Mouse (Mus musculus) limb, embryonic 13.5 days (tissue): ENCODE results near the gene Spata20. TPM values are rescaled to one million over a fixed set of nuclear protein-coding genes. Genes with fewer than 3 reads are reported as not detected.
A peak's percentile ranks its signal among the peaks of the same experiment; 100 is the strongest.

Experiments used
- ATAC-seq: fragments of 200-750 bp; cut with Nextera tagmentation; 2 replicates; pipeline ENCODE4 v1.8.0; 2017; ENCODE audit warnings: low read depth, moderate number of reproducible peaks, moderate TSS enrichment; ENCODE audit not compliant: low FRiP score
- H3K27ac ChIP-seq: fragments of 300-500 bp; sonication (generic); 2 replicates; pipeline ENCODE4 v1.5.1; 2015; ENCODE audit warnings: inconsistent platforms, mild to moderate bottlenecking, moderate library complexity
- H3K27me3 ChIP-seq: fragments of 300-500 bp; sonication (generic); 2 replicates; pipeline ENCODE4 v1.6.1; 2015; ENCODE audit warnings: mild to moderate bottlenecking, inconsistent platforms
- H3K36me3 ChIP-seq: fragments of 300-500 bp; sonication (generic); 2 replicates; pipeline ENCODE4 v1.6.1; 2015; ENCODE audit warnings: inconsistent platforms, mild to moderate bottlenecking, moderate library complexity
- H3K4me1 ChIP-seq: fragments of 300-500 bp; sonication (generic); 2 replicates; pipeline ENCODE4 v1.6.1; 2015; ENCODE audit warnings: inconsistent platforms
- H3K4me2 ChIP-seq: fragments of 300-500 bp; sonication (generic); replicated peaks from 2 replicates; pipeline ENCODE4 v1.6.1; 2015; ENCODE audit warnings: inconsistent platforms, mild to moderate bottlenecking, moderate library complexity
- H3K4me3 ChIP-seq: fragments of 300-500 bp; sonication (generic); 2 replicates; pipeline ENCODE4 v1.5.1; 2015; ENCODE audit warnings: moderate library complexity, mild to moderate bottlenecking, inconsistent platforms
- H3K9ac ChIP-seq: fragments of 300-500 bp; sonication (generic); 2 replicates; pipeline ENCODE4 v1.6.1; 2015; ENCODE audit warnings: mild to moderate bottlenecking, inconsistent platforms
- H3K9me3 ChIP-seq: fragments of 300-500 bp; sonication (generic); 2 replicates; pipeline ENCODE4 v1.6.1; 2016; ENCODE audit warnings: inconsistent platforms
- WGBS: fragments of 180-500 bp; shearing (Covaris S2); methylation state at CpG from one replicate; pipeline ENCODE4 v1.1.7; 2015; 5-methylcytosine and 5-hydroxymethylcytosine counted together
- polyA plus RNA-seq: library from polyadenylated mRNA; unstranded; fragments of >200 nt; fragmentation: Nextera tagmentation; extraction: Ambion mirVana; gene quantifications from 2 replicates; pipeline ENCODE4 v1.2.1, GENCODE M21; 2015

Spata20 gene
- polyA plus RNA-seq, 1 experiment from 2014 or later = 0.20 TPM

- Histone ChIP-seq H3K9ac (no peak overlapping the region), H3K4me3 (no peak overlapping the region), H3K36me3 (peaks cover 69% of the 10 kb centered on the region), H3K9me3 (no peaks in the 10 kb centered on the region), H3K27me3 (no peaks in the 10 kb centered on the region), H3K4me1 (peaks cover 45% of the 10 kb centered on the region), H3K4me2 (no peak overlapping the region), H3K27ac (no peak overlapping the region)
- WGBS = 63% methylated on average over 8 of the region's 8 CpGs
- no peak for ATAC-seq
These were observed 36.7 kb downstream of the Spata20 start for GRCm38 (mm10) chr11:94449239-94449638.

DNA sequence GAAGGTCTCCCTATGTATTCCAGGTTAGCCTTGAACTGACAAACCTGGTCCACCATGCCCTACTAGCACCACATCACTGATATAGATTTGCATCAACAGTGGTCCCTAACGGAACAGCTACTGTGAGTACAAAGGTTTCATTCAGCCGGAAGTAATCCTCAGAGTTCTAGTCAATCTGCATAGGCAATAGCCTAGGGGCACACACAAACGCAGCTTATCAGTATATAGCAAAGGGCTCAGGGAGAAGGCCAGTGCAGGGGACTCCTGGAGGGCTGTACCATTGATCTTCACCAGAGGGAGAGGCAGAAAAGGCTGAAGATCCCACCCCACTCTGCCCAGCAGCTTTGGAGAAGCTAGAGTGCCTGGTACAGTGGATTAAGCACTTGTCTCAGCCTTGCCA lies 39.0 kb downstream of the Spata20 start:
- no peaks in the 10 kb centered on the region for H3K9me3 ChIP-seq
- H3K4me3 ChIP-seq = no peak overlapping the region
- no peak overlapping the region for H3K27ac ChIP-seq
- no peaks in the 10 kb centered on the region for H3K27me3 ChIP-seq
- H3K9ac ChIP-seq = no peak overlapping the region
- peaks cover 67% of the 10 kb centered on the region for H3K4me1 ChIP-seq
- H3K36me3 ChIP-seq = peaks cover 67% of the 10 kb centered on the region
- 43% methylated on average over 3 of the region's 3 CpGs for WGBS
- no peak for ATAC-seq
- H3K4me2 ChIP-seq = no peak overlapping the region

DNA sequence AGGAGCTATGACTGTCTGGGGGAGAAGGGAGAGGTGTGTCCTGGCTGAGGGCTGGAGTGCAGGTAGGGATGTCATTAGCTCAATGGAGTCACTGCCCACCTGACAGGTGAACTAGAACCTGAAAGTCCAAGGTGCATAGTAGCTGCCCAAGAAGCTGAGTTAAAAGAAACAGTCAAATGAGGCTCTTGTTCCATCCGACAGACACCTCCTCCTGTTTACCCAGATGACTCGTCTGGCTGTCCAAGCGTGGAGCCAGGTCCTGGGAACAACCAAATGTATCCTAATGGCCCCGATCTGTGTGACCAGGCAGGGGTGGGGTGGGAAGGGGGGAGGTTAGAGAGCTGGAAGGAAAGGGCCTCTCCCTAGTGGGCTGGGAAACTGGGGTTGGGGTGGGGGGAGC lies 40.7 kb downstream of the Spata20 start:
- no peak overlapping the region for H3K27ac ChIP-seq
- H3K4me3 ChIP-seq = no peak overlapping the region
- 49% methylated on average over 4 of the region's 4 CpGs for WGBS
- no peak for ATAC-seq
- no peaks in the 10 kb centered on the region for H3K9me3 ChIP-seq
- H3K9ac ChIP-seq = no peak overlapping the region
- peaks cover 65% of the 10 kb centered on the region for H3K4me1 ChIP-seq
- no peak overlapping the region for H3K4me2 ChIP-seq
- H3K27me3 ChIP-seq = no peaks in the 10 kb centered on the region
- H3K36me3 ChIP-seq = peaks cover 68% of the 10 kb centered on the region

DNA sequence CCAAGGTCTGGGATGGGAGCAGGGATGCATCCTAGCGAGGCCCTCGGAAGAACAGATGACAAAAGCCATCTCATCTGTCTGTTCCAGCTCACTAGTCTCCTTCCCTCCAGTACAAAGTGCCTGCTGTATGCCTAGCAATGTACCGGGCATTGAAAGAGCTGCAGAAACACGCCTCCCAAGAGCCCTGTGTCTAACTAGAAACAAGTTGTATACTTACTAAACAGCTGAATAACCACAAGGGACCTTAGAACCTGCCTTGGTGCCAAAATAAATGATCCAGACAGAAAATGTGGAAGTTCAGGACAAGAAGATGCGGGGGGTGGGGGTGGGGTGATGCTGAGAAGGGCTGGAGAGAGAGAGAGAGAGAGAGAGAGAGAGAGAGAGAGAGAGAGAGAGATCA lies 41.1 kb downstream of the Spata20 start:
- Histone ChIP-seq H3K4me2 (peak overlapping the region; percentile 44; the same call in 1 of the 2 replicates), H3K27me3 (no peaks in the 10 kb centered on the region), H3K9ac (no peak overlapping the region), H3K27ac (peak overlapping the region; percentile 91; the same call in 1 of the 2 replicates), H3K4me3 (no peak overlapping the region), H3K36me3 (peaks cover 68% of the 10 kb centered on the region), H3K4me1 (peaks cover 63% of the 10 kb centered on the region), H3K9me3 (no peaks in the 10 kb centered on the region)
- WGBS = 58% methylated on average over 5 of the region's 5 CpGs
- ATAC-seq = no peak

DNA sequence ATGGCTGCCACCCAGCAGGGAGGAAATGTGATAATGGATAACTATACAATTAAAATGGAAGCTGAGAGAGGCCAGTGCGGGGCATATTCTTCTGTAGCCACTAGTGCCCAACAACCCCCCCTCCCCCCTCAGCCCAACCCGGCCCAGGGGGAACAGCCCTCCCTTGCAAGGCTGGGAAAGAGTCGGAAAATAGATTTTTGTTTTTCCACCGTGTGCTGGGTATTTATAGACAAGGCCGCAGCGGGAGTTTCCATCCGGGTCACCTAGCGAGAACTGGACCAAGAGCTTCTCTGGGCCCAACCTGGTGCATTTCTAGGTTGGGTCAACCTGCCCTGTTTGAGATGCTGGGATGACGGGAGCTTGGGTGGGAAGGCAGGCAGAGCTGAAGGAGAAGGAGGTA lies 44.2 kb downstream of the Spata20 start:
- H3K27ac ChIP-seq = peak overlapping the region; percentile 28; the same call in 1 of the 2 replicates
- WGBS = 54% methylated on average over 9 of the region's 9 CpGs

GRCm38 (mm10) chr11:94441122-94441521 lies 44.9 kb downstream of the Spata20 start:
- 41% methylated on average over 7 of the region's 7 CpGs for WGBS

More for the DNA sequence above, 44.2 kb downstream of the Spata20 start:
- Histone ChIP-seq H3K36me3 (peaks cover 69% of the 10 kb centered on the region), H3K4me2 (no peak overlapping the region), H3K4me1 (peaks cover 56% of the 10 kb centered on the region), H3K9me3 (no peaks in the 10 kb centered on the region), H3K4me3 (no peak overlapping the region), H3K9ac (no peak overlapping the region; the same call in 1 of the 2 replicates), H3K27me3 (no peaks in the 10 kb centered on the region)
- no peak for ATAC-seq

GRCm38 (mm10) chr11:94440421-94440820 lies 45.6 kb downstream of the Spata20 start:
- H3K36me3 ChIP-seq = peaks cover 80% of the 10 kb centered on the region
- H3K9ac ChIP-seq = no peak overlapping the region
- H3K9me3 ChIP-seq = no peaks in the 10 kb centered on the region
- no peak for ATAC-seq
- H3K4me2 ChIP-seq = no peak overlapping the region
- no peak overlapping the region for H3K4me3 ChIP-seq
- H3K4me1 ChIP-seq = peaks cover 47% of the 10 kb centered on the region
- no peak overlapping the region for H3K27ac ChIP-seq
- no peaks in the 10 kb centered on the region for H3K27me3 ChIP-seq
- WGBS = 80% methylated on average over 6 of the region's 6 CpGs

More at GRCm38 (mm10) chr11:94441122-94441521, 44.9 kb downstream of the Spata20 start:
- ATAC-seq = no peak
- H3K36me3 ChIP-seq = peaks cover 75% of the 10 kb centered on the region
- H3K9me3 ChIP-seq = no peaks in the 10 kb centered on the region
- H3K9ac ChIP-seq = no peak overlapping the region; the same call in 1 of the 2 replicates
- no peak overlapping the region for H3K4me2 ChIP-seq
- peak overlapping the region; percentile 28; the same call in 1 of the 2 replicates for H3K27ac ChIP-seq
- peaks cover 54% of the 10 kb centered on the region for H3K4me1 ChIP-seq
- no peak overlapping the region for H3K4me3 ChIP-seq
- H3K27me3 ChIP-seq = no peaks in the 10 kb centered on the region

GRCm38 (mm10) chr11:94429011-94429651 lies 56.8 kb downstream of the Spata20 start:
- WGBS = 18% methylated on average over 9 of the region's 9 CpGs
- ATAC-seq = peak; percentile 10

More at GRCm38 (mm10) chr11:94429011-94429651, 56.8 kb downstream of the Spata20 start:
- peak overlapping the region; percentile 90 for H3K27ac ChIP-seq
- no peak overlapping the region for H3K9ac ChIP-seq
- H3K27me3 ChIP-seq = peaks cover 3% of the 10 kb centered on the region; the same call in 1 of the 2 replicates
- no peak overlapping the region for H3K4me3 ChIP-seq
- no peaks in the 10 kb centered on the region for H3K9me3 ChIP-seq
- H3K4me1 ChIP-seq = peaks cover 58% of the 10 kb centered on the region
- peak overlapping the region; percentile 53 for H3K4me2 ChIP-seq
- peaks cover 82% of the 10 kb centered on the region for H3K36me3 ChIP-seq

Other genes with a start within 250 kb of the Spata20 start
- 15.0 and 17.6 TPM in 2 replicates for gene Wfikkn2, start 240.2 kb downstream of the Spata20 start, polyA plus RNA-seq
- 0.26 and 0.32 TPM in 2 replicates for gene Gm21885, start 204.3 kb downstream of the Spata20 start, polyA plus RNA-seq
- 133 and 145 TPM in 2 replicates for gene Luc7l3, start 164.2 kb downstream of the Spata20 start, polyA plus RNA-seq
- gene Ankrd40, start 158.2 kb downstream of the Spata20 start, polyA plus RNA-seq = 17.0 and 18.8 TPM in 2 replicates
- gene Abcc3, start 93.2 kb downstream of the Spata20 start, polyA plus RNA-seq = 0.59 and 1.1 TPM in 2 replicates
- gene Cacna1g, start 12.0 kb downstream of the Spata20 start, polyA plus RNA-seq = 25.9 and 32.7 TPM in 2 replicates
- gene Epn3, start 13.8 kb upstream of the Spata20 start, polyA plus RNA-seq = 3.1 TPM in 2 replicates
- gene Mycbpap, start 35.6 kb upstream of the Spata20 start, polyA plus RNA-seq = 3.8 and 4.4 TPM in 2 replicates
- 4.8 and 6.4 TPM in 2 replicates for gene Rsad1, start 63.1 kb upstream of the Spata20 start, polyA plus RNA-seq
- 14.1 and 17.3 TPM in 2 replicates for gene Chad, start 78.9 kb upstream of the Spata20 start, polyA plus RNA-seq
- 7.0 and 7.5 TPM in 2 replicates for gene Acsf2, start 115.7 kb upstream of the Spata20 start, polyA plus RNA-seq
- gene Lrrc59, start 143.6 kb upstream of the Spata20 start, polyA plus RNA-seq = 225 and 240 TPM in 2 replicates
- gene Mrpl27, start 167.6 kb upstream of the Spata20 start, polyA plus RNA-seq = 153 and 159 TPM in 2 replicates
- gene Eme1, start 167.8 kb upstream of the Spata20 start, polyA plus RNA-seq = 24.9 and 26.9 TPM in 2 replicates
- gene Xylt2, start 191.3 kb upstream of the Spata20 start, polyA plus RNA-seq = 21.8 and 23.5 TPM in 2 replicates
- 0.11 TPM in 1 of 2 replicates, not detected in the other for gene Gm11541, start 218.3 kb upstream of the Spata20 start, polyA plus RNA-seq